Mouse (Mus musculus) liver, adult 2 months (tissue): ENCODE measurements around the gene Hck. TPM values are rescaled to one million over a fixed set of nuclear protein-coding genes. Genes with fewer than 3 reads are reported as not detected.

Experiments used
- DNase-seq: peaks from one replicate; pipeline ENCODE4 v3.0.0-alpha.2; 2011; ENCODE audit warnings: low read depth, low spot score; ENCODE audit errors: extremely low read depth
- H3K27ac ChIP-seq: fragments of 200-500 bp; replicated peaks from 2 replicates; pipeline ENCODE4 v1.5.1; 2012; ENCODE audit warnings: low read depth, mild to moderate bottlenecking, control low read depth, inconsistent platforms, low read length; ENCODE audit not compliant: insufficient read depth
- H3K27me3 ChIP-seq: fragments of 200-500 bp; 2 replicates; pipeline ENCODE4 v1.6.1; 2012; ENCODE audit warnings: mild to moderate bottlenecking, moderate library complexity, low read length, inconsistent platforms; ENCODE audit not compliant: control insufficient read depth, insufficient read depth
- H3K36me3 ChIP-seq: fragments of 200-500 bp; 2 replicates; pipeline ENCODE4 v1.6.1; 2012; ENCODE audit warnings: low read length, inconsistent platforms; ENCODE audit not compliant: control insufficient read depth, insufficient read depth
- H3K4me1 ChIP-seq: fragments of 200-500 bp; 2 replicates; pipeline ENCODE4 v1.6.1; 2011; ENCODE audit warnings: low read length; ENCODE audit not compliant: control insufficient read depth, insufficient read depth
- H3K4me3 ChIP-seq: fragments of 200-500 bp; 2 replicates; pipeline ENCODE4 v1.5.1; 2011; ENCODE audit warnings: low read depth, mild to moderate bottlenecking, control low read depth, low read length, moderate library complexity; ENCODE audit not compliant: insufficient read depth
- H3K79me2 ChIP-seq: fragments of 200-500 bp; 2 replicates; pipeline ENCODE4 v1.6.1; 2012; ENCODE audit warnings: inconsistent platforms, mild to moderate bottlenecking, low read length, moderate library complexity; ENCODE audit not compliant: control insufficient read depth, insufficient read depth
- H3K9ac ChIP-seq: fragments of 200-500 bp; 2 replicates; pipeline ENCODE4 v1.6.1; 2012; ENCODE audit warnings: low read depth, mild to moderate bottlenecking, control low read depth, inconsistent platforms, low read length
- CTCF ChIP-seq: fragments of 200-500 bp; IDR thresholded peaks from 2 replicates; pipeline ENCODE4 v1.5.1; 2011; ENCODE audit warnings: low read depth, low read length, control low read depth
- POLR2A ChIP-seq: fragments of 200-500 bp; IDR thresholded peaks from 2 replicates; pipeline ENCODE4 v1.6.1; 2011; ENCODE audit warnings: low read length, control low read depth; ENCODE audit not compliant: insufficient read depth; ENCODE audit errors: extremely low read depth
- WGBS: fragments of 180-500 bp; shearing (Covaris S2); methylation state at CpG from one replicate; pipeline ENCODE4 v1.1.7; 2018; 5-methylcytosine and 5-hydroxymethylcytosine counted together
- polyA plus RNA-seq: library from polyadenylated mRNA; depleted of rRNA; stranded (reverse); fragments of >200 nt; gene quantifications from 2 replicates; pipeline ENCODE4 v1.2.3, GENCODE M21; 2012
- total RNA-seq: library from RNA; depleted of rRNA; stranded (reverse); fragments of >200 nt; gene quantifications from 2 replicates; pipeline ENCODE4 v1.2.3, GENCODE M21; 2014

Gene Hck
- total and polyA plus RNA-seq, 2 experiments = 5.7 to 7.7 TPM

DNA sequence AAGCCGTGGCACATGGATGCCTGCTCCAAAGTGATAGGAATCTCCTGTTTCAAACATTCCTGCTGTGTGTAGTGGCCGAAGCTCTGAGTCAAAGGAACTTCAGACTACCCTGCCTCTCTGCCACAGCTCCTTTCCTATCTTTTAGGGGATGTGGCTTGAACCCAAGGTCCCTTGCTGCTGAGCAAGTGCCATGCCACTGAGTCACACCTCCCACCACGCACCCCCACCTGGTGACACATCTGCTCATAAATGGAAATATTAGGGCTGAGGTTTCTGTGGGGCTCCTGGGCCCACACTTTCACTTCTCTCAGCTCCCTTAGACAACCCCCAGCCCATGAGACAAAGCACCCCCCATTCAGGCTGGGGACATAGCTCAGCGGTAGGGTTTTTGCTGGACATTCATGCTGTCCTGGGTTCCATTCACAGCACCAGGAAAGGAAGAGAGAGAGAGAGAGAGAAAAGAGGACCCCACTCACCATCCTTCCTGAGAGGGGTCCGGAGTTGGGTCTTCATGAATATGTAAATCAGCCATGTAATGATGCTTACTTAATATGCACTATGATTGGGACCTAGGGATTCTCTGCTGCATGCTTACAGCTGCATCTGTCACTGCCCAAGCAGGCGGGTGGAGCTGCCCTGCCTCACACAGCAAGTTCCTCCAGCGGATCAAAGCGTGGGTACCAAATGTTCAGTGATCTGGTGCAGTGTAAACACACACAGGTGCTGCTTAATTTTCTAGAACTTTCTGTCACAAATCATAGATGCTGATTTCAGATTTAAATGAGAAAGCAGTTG is 13.8 kb downstream of the Hck start:
- DNase-seq = no peak
- Histone ChIP-seq H3K27ac (no peak overlapping the region), H3K36me3 (no peaks in the 10 kb centered on the region), H3K79me2 (no peaks in the 10 kb centered on the region), H3K9ac (no peak overlapping the region), H3K27me3 (no peaks in the 10 kb centered on the region), H3K4me3 (no peak overlapping the region), H3K4me1 (no peaks in the 10 kb centered on the region)
- TF ChIP-seq POLR2A = no peak
- TF ChIP-seq CTCF = no peak
- WGBS = 73% methylated on average over 8 of the region's 8 CpGs

DNA sequence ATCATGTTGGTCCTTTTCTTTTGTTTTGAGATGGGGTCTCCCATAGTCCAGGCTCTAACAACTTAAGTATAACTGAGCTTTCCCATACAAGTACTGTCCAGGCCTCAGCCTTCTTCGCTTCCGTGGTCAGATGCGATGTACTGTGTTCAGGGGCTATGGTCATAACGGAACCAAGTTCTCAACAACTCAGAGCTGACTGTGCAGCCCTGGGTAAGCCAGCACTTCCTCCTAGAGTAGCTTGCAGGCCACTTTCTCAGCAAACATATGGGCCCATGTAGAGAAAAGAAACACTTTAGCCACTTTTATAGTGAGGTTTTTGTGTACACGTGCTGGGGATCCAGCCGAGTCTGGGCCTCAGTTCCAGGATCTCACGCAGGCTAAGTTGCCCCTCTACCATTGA is 14.4 kb downstream of the Hck start:
- TF ChIP-seq POLR2A (no peak), CTCF (no peak)
- H3K9ac ChIP-seq = no peak overlapping the region
- no peak overlapping the region for H3K27ac ChIP-seq
- WGBS = 87% methylated on average over 7 of the region's 7 CpGs
- no peaks in the 10 kb centered on the region for H3K4me1 ChIP-seq
- H3K36me3 ChIP-seq = no peaks in the 10 kb centered on the region
- no peaks in the 10 kb centered on the region for H3K27me3 ChIP-seq
- H3K79me2 ChIP-seq = no peaks in the 10 kb centered on the region
- peak; percentile 29 for DNase-seq
- H3K4me3 ChIP-seq = no peak overlapping the region

DNA sequence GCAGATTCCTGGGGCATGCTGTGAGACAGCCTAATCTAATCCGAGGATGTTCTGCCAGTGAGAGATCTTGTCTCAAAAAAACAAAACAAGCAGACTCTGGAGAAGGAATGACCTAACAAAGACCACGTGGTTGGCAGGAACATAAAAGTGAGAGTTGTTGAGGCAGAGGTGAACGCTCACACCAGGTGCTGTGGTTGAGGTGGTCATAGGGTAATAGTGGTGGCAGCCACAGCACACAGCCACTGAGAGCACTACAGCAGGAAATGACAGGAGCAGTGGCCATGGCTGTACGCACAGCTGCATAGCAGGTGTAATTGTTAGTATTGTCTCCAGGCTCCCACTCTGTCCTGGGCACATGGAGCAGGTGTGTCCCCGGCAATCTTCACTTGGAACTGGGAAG is 17.6 kb downstream of the Hck start:
- Histone ChIP-seq H3K4me3 (no peak overlapping the region), H3K79me2 (no peaks in the 10 kb centered on the region), H3K27ac (no peak overlapping the region), H3K9ac (no peak overlapping the region), H3K36me3 (no peaks in the 10 kb centered on the region), H3K4me1 (no peaks in the 10 kb centered on the region), H3K27me3 (no peaks in the 10 kb centered on the region)
- no peak for DNase-seq
- WGBS = 39% methylated on average over 5 of the region's 5 CpGs
- TF ChIP-seq POLR2A = no peak
- no peak for TF ChIP-seq CTCF

DNA sequence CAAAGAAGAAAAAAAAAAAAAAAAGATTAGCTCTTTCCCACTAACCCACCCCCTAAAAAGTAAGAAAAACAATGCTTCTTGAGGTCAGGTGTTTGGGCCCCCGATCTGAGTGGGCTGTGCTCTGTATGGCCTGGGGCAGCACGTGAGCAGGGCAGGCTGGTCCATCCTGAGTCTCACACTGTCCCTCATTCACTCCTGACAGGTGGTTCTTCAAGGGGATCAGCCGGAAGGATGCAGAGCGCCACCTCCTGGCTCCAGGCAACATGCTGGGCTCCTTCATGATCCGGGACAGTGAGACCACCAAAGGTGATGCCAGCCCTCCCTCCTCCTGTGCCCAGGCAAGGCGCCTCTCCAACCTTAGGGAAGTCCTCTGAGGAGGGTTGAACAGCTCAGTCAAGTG is 22.8 kb downstream of the Hck start:
- H3K4me1 ChIP-seq = no peaks in the 10 kb centered on the region
- WGBS = 24% methylated on average over 6 of the region's 6 CpGs
- no peaks in the 10 kb centered on the region for H3K36me3 ChIP-seq
- TF ChIP-seq POLR2A (no peak), CTCF (peak; percentile 78)
- no peak overlapping the region for H3K27ac ChIP-seq
- no peak overlapping the region for H3K4me3 ChIP-seq
- no peak for DNase-seq
- H3K27me3 ChIP-seq = no peaks in the 10 kb centered on the region
- H3K9ac ChIP-seq = no peak overlapping the region
- no peaks in the 10 kb centered on the region for H3K79me2 ChIP-seq

DNA sequence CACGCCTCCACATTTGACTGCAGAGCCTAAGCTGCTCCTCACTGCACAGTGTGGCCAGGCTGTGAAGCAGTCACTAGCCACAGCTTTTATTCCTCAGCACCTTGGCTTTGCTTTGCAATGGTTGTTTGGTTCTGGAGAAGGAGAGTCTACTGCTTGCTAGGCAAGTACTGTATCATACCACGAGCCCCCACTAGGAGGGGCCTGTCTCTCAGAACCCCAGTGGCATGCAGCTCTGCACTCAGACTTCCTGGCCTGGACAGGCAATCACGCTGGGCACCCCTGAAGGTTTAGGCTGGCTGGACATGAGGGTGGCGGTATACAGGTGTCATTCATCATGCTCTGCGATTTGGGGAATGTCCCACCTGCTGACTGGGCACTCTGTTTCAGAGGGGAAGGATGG is 26.0 kb downstream of the Hck start:
- no peak for DNase-seq
- no peaks in the 10 kb centered on the region for H3K36me3 ChIP-seq
- TF ChIP-seq POLR2A (no peak), CTCF (no peak)
- H3K27me3 ChIP-seq = no peaks in the 10 kb centered on the region
- WGBS = 53% methylated on average over 5 of the region's 5 CpGs
- H3K27ac ChIP-seq = no peak overlapping the region
- H3K4me1 ChIP-seq = no peaks in the 10 kb centered on the region
- no peak overlapping the region for H3K4me3 ChIP-seq
- no peaks in the 10 kb centered on the region for H3K79me2 ChIP-seq
- H3K9ac ChIP-seq = no peak overlapping the region

DNA sequence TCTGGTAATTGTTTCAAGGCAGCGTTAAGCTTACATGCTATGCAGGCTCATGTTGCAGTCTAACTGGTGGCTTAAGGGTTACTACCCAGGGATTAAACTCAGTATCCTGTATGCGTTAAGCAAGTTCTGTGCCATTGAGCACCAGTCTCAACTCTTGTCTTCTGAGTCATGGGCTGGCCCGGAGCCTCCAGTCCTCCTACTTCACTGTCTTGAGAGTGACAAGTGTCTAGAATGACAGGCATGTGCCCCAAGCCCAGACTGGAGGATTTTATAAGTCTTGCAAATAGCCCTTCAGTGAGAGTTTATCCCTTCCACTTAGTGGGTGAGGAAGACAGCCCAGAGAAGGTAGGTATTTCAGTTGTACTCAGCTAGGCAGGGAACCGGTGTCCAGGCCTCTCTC is 27.9 kb downstream of the Hck start:
- H3K79me2 ChIP-seq = no peaks in the 10 kb centered on the region
- no peak overlapping the region for H3K9ac ChIP-seq
- TF ChIP-seq CTCF = no peak
- TF ChIP-seq POLR2A = no peak
- no peaks in the 10 kb centered on the region for H3K36me3 ChIP-seq
- DNase-seq = no peak
- no peaks in the 10 kb centered on the region for H3K4me1 ChIP-seq
- no peak overlapping the region for H3K4me3 ChIP-seq
- 87% methylated on average over 4 of the region's 4 CpGs for WGBS
- H3K27ac ChIP-seq = no peak overlapping the region
- no peaks in the 10 kb centered on the region for H3K27me3 ChIP-seq
